Mouse (Mus musculus): ENCODE data around the gene Zfp101. TPM values are rescaled to one million over a fixed set of nuclear protein-coding genes. Genes with fewer than 3 reads are reported as not detected.
A peak's percentile ranks its signal among the peaks of the same experiment; 100 is the strongest.

Zfp101 gene
- 10 to 100 TPM; 14.4 to 19.5 (median 15.5) TPM for total RNA-seq (2022)

DNA sequence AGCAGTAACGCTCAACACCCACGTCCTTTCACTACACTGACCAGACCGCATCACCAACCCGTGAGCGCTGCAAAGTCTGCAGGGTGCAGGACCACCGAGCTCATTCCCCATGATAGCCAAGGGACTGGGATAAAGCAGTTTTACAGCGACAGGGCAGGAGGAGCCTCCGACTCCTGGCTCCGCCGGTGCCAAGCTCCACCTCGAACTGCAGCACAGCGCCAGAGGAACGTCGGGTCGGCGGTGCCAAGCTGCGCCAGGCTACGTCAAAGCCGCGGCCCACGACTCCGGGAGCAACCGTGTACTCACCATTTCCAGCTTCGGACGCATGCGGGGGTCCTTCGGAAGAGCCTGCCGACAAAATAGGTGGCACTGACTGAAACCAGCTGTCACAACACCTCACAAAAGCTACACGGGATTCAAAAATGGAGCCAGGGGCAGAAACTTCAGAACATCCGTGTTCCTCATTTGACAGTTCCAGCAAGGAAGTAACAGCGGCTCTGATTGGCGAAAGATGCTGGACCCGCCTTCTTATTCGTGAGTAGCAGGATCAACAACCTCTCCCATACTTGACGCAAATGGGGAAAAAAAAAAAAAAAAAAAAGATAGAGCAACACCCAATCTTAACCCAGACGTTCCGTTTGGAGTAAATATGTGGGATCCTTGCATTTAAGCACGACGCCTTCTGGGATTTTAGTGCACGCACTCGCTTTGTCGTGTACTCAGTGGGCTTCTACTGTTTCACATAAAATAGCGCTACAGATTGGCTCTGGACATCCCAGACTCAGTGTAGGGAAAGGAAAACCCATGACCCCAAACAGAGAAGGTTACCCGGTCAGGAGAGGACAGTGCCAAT lies at the start of gene Zfp101:
Zfp101 (minus strand) TSS at position 460 of the 853 bp plus-strand sequence.
- DNase-seq (ENCODE audit: low spot score in 2 of 2): peak; percentile 75 to 92

DNA sequence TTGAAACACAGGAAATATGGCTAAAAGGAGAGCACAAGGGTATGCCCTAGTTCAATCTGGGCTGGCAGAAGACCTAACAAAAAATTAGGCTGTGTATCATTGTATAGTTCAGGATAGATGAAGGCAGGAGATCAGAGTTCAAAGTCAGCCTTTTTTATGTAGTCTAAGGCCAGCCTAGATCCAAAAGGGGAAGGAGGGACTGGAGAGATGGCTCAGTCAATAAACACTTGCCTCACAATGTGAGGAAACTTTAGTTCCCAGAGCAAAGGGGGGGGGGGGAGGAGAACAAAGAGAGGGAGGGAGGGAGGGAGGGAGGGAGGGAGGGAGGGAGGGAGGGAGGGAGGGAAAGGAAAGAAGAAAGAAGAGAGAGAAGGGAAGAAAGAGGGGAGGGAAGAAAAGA lies 46.7 kb upstream of the Zfp101 start:
- no peak for DNase-seq (ENCODE audit: low spot score in 2 of 2)

DNA sequence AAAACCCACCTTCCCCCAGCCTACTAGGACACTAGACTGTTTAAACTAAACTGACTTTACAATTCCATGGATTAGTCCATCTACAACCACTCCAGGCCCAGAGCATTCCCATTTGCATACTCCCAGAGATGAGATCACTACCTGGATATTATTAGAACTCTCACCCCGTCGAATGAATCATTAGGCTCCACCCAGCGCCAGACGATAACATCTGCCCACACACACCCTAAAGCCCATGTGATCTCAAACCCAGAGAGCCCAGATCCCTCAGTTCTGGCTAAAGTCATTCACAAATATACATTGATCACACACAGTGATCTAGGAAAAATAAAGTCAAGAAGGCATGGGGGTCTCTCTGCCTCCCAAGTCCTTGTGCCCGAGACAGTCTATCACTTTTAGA lies 45.5 kb upstream of the Zfp101 start:
- DNase-seq (ENCODE audit: low spot score in 2 of 2): no peak

DNA sequence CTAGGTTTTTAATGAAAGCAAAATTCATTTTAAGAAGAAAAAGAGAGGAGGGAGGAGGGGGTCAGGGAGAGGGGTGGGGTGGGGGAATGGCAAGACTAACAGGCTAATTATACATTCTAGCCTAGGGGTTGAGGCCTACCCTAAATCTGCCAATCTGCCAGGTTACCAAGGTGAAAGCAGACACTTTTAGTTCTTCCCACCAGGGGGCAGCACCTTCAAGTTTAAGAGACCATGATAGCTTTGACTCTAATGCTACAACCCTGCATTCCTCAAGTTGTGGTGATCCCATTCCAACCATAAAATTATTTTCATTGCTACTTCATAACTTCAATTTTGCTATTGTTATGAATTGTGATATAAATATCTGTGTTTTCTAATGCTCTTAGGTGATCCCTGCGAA lies 44.7 kb upstream of the Zfp101 start:
- peak; percentile 27 to 29 for DNase-seq (ENCODE audit: low spot score in 2 of 2)

DNA sequence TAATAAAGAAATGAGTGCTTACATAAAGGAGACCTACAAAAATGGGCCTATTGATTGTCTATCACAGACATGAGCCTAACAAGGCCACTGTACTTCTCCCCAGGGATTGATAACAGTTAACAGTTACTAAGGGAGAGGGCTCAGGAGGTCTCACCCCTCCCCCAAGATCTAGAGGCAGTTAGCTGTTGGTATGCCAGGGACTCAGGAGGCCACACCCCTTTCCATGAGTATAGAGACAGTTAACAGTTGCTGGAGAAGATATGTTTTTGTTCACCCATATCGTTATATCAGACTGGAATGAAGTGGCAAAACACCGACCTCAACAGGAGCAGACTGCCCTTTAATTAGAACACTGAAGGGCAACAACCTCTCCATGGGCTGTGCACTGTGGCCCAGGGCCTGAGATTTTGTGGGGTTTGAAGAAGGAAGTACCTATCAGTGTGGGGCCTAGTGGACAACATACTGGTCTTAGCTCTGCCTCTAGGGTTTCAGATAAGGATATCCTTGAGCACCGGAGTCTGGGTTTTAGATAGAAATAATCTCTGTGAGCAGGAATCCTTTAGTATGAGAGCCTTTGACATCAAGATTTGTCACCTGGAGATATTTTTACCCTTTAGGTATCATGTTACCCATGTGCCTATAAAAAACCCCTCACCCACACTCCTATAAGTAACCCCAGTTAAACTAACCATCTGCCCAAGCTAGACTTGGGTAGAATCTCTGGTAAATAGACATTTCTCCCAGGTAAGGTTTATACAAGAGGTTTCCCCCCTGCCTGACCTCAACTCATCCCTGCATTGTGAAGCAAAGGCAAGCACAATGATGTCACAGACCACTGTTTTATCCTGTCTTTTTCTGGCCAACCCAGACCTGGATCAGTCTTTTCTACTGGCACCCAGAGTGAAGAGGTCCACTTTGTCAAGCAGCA lies 37.8 kb upstream of the Zfp101 start, which contains the start of gene Actl9:
Actl9 (plus strand) TSS at position 878 of the 928 bp plus-strand sequence.
- no peak for DNase-seq (ENCODE audit: low spot score in 2 of 2)

DNA sequence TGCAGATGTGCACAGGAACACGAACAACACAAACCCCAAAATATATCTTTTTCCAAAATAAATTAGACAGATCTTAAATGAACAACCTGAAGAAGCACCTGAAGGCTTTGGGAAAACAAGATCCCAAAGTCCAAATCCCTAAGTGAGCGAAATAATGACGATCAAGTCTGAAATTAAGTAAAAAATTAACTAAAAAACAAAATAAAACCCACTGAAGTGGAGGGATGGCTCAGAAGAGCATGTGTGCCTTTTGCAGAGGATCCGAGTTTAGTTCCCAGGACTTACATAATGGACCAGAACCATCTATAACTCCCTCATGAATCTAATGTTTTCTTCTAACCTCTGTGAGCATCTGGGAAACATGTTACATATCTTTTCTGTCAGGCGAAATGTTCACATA lies 2.2 kb downstream of the Zfp101 start:
- DNase-seq (ENCODE audit: low spot score in 2 of 2): no peak

DNA sequence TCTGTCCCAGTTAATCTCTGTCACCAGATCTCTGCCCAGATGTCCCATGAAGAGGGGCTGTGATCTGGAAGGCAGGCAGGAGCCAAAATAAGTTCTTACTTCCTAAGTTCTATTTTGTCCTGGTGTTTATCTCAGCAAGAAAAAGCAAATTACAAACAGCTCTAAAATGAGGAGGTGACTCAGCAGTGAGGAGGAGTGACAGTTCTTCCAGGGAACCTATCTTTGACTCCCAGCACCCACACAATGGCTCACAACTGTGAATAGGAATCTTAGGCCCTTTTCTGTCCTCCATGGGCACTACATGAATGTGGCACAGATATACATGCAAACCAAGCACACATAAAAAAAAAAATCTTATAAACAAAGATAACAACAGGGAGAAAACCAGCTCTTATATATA lies 8.7 kb downstream of the Zfp101 start:
- peak in 1 of 2 experiments; percentile 14 for DNase-seq (ENCODE audit: low spot score in 2 of 2)

DNA sequence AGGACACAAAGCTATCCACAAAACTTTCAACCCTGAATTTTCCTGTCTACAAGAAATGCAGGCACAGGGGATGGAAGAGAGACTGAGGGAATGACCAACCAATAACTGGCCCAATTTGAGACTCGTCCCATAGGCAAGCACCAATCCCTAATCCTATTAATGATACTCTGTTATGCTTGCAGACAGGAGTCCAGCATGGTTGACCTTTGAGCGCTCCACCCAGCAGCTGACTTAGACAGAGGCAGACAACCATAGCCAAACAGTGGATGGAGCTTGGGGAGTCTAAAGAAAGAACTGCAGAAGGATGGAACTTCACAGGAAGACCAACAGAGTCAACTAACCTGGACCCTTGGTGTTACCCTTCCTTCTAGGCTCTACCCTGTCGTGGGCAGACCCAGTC lies 21.6 kb downstream of the Zfp101 start:
- DNase-seq (ENCODE audit: low spot score in 2 of 2): no peak

DNA sequence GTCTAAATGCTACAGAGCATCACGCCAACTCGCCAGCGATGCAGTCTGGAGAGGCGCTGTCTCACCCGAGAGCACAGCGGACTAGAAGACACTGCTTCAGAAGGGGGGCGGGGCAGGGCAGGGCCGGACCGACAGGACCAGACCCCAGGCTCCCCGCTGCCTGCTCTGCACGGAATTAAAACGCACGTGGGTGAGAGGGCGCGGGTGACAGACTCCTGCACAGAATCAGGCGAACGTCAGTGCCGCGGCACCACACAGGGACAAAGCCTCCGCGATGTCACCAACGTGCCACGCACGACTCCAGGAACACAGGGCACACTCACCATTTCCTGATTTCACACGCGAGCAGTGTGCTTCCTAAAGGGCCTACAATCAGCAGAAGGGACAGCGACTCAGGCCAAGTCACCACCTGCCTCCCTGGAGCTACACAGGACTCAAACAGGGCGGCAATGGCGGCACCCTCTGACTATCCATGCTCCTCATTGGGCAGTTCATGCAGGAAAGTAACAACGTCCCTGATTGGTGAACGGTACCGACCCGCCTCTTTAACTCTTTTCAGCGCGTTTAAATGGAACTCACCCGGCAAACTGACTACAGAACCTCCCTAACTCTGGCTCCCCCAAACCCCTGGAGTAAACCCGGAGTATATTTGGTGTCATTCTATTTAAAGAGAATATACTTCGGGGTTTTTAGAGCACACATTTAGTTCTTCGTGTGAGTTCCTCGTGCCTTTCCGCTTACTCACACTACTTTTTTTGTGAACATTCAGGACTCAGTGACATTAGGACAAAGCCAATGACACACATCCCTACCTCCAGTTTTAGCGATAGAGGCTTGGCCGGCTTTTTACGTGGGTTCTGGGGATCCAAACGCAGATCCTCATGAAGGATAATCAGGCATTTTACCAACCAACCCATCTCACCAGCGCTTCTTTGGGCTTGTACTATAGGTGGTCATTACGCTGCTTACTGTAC lies 35.7 kb downstream of the Zfp101 start, which contains the start of gene Zfp81:
Zfp81 (minus strand) TSS at position 468 of the 974 bp plus-strand sequence.
- peak; percentile 70 to 84 for DNase-seq (ENCODE audit: low spot score in 2 of 2)

DNA sequence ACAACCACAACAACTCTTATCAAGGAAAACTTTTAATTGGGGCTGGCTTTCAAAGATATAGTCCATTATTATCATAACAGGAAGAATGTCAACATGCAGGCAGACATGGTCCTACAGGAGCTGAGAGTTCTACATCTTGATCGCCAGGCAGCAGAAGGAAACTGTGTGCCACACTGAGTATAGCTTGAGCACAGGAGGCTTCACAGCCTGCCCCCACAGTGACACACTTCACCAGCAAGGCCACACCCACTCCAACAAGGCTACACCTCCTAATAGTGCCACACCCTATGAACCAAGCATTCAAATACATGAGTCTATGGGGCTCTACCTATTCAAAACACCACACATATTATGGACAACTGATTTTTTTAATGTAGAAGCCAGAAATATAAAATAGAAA lies 41.5 kb downstream of the Zfp101 start:
- no peak for DNase-seq (ENCODE audit: low spot score in 2 of 2)

Other genes starting within 250 kb of the Zfp101 start
- not detected for gene Olfr55, start 226.2 kb downstream of the Zfp101 start, total RNA-seq (2022)
- not detected for gene Olfr239, start 203.3 kb downstream of the Zfp101 start, total RNA-seq (2022)
- 1 to 10 TPM in 3 of 4 experiments, under 1 TPM in 1; 0.78 to 1.6 (median 1.2) TPM for gene Olfr1564, start 173.0 kb downstream of the Zfp101 start, total RNA-seq (2022)
- gene Zfp955a, start 139.5 kb downstream of the Zfp101 start, total RNA-seq (2022): 10 to 100 TPM; 11.9 to 12.8 (median 12.5) TPM
- not detected for gene Olfr63, start 130.0 kb downstream of the Zfp101 start, total RNA-seq (2022)
- gene Zfp955b, start 105.1 kb downstream of the Zfp101 start, total RNA-seq (2022): 10 to 100 TPM; 32.8 to 41.0 (median 36.5) TPM
- 10 to 100 TPM; 17.6 to 23.3 (median 20.4) TPM for gene Zfp81, start 35.8 kb downstream of the Zfp101 start, total RNA-seq (2022)
- not detected for gene Actl9, start 38.3 kb upstream of the Zfp101 start, total RNA-seq (2022)
- gene Adamts10, start 129.6 kb upstream of the Zfp101 start, total RNA-seq (2022): 10 to 100 TPM; 21.2 to 29.5 (median 26.3) TPM
- gene Myo1f, start 161.1 kb upstream of the Zfp101 start, total RNA-seq (2022): 1 to 10 TPM; 1.7 to 6.7 (median 3.8) TPM
- gene Zfp414, start 234.4 kb upstream of the Zfp101 start, total RNA-seq (2022): 10 to 100 TPM; 49.7 to 56.8 (median 52.8) TPM
- gene Pram1, start 243.4 kb upstream of the Zfp101 start, total RNA-seq (2022): under 1 TPM in 1 of 4 experiments, not detected in 3; 0.37 TPM